Mouse (Mus musculus) megakaryocyte, embryonic 14.5 days (primary cell): ENCODE results near the gene Col4a2.

ENCODE experiments used
- FLI1 ChIP-seq: IDR thresholded peaks from 2 replicates; pipeline ENCODE4 v1.6.1; 2012; ENCODE audit warnings: low read length, inconsistent platforms, mixed read lengths
- GATA1 ChIP-seq: IDR thresholded peaks from 3 replicates; pipeline ENCODE4 v1.6.1; 2012; ENCODE audit warnings: mixed read lengths, low read length, inconsistent platforms, borderline replicate concordance

DNA sequence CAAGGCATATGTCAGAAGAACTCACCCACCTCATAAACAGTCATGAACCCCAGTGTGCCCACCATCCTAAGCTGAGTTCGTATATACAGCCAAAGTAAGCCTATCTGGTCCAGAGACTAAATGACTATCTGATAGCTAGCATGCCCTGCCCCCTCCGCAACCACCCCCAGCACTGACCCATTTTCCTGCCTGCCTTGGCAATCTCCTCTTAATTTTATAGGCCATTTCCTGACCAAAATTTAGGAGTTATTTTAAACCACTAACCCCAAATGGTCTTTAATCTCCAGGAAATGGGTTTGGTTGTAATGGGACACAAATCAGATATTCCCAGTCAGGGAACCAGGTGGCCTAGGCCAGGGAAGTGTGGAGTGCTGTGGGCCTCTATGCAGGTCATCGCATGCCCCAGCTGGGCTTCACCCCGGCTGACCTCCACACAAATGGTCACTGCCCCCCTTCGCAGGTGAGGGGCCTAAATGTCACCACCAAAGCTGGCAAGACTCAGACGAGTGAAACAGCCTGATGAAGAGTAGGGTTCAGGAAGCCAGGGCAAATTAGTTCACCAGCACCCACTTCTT is 8.5 kb upstream of the Col4a2 start:
- no peak for TF ChIP-seq GATA1
- TF ChIP-seq FLI1, result no peak
